Mouse (Mus musculus) embryonic fibroblast, embryonic 13.5 days (primary cell): ENCODE measurements around the gene Cd79b.

Experiments used
- CTCF ChIP-seq: IDR thresholded peaks from 2 replicates; pipeline ENCODE4 v1.5.1; 2011; ENCODE audit warnings: mild to moderate bottlenecking, control low read depth, low read length, moderate library complexity, borderline replicate concordance; ENCODE audit not compliant: insufficient read depth
- POLR2A ChIP-seq: IDR thresholded peaks from 2 replicates; pipeline ENCODE4 v1.6.1; 2011; ENCODE audit warnings: low read depth, mild to moderate bottlenecking, control low read depth, low read length, moderate library complexity

- TF ChIP-seq CTCF (no peak), POLR2A (no peak)
These were observed 36.3 kb upstream of the Cd79b start for GRCm38 (mm10) chr11:106350853-106351252.
